Mouse (Mus musculus) olfactory bulb, adult 2 months (tissue): Measurements from ENCODE around the gene Gltpd2.

Experiments used
- CTCF ChIP-seq: fragments of 200-500 bp; IDR thresholded peaks from 2 replicates; pipeline ENCODE4 v1.5.1; 2012; ENCODE audit warnings: low read depth, mild to moderate bottlenecking, low read length, moderate library complexity; ENCODE audit not compliant: insufficient read depth
- POLR2A ChIP-seq: fragments of 200-500 bp; IDR thresholded peaks from 2 replicates; pipeline ENCODE4 v1.6.1; 2012; ENCODE audit warnings: mild to moderate bottlenecking, low read depth, low read length, moderate library complexity; ENCODE audit not compliant: insufficient read depth

DNA sequence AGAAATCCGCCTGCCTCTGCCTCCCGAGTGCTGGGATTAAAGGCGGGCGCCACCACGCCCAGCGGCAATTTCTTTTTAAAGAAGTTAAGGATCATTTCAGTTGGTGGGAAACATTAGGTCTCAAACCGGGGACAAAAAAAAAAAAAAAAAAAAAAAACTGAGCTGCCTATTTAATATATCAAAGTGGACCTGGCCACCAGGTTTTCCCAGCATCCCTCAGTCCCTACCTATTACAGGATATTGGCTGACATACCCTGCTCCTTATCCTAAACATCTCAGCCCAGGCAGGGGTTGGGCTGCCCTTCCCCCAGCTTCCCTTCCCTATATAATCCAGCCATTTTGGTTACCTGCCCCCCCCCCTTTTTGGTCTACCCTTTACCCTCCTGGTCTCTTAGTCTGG is 7.2 kb upstream of the Gltpd2 start:
- TF ChIP-seq CTCF (no peak), POLR2A (no peak)
